Mouse (Mus musculus): Measurements from ENCODE around the gene Hoxc6. TPM values are rescaled to one million over a fixed set of nuclear protein-coding genes. Genes with fewer than 3 reads are reported as not detected.

Gene Hoxc6
- polyA plus RNA-seq, 1 experiment from 2014 or later: 10.9 TPM

GRCm38 (mm10) chr15:102956906-102957305 lies 41.2 kb upstream of the Hoxc6 start:
- under 1% methylated on average over 12 of the region's 12 CpGs for WGBS
- Histone ChIP-seq H3K4me3 (ENCODE audit: low read depth, low read length) (peak overlapping the region; percentile 45), H3K4me2 (ENCODE audit: low read depth, severe bottlenecking) (peak overlapping the region; percentile 68), H3K27me3 (ENCODE audit: control insufficient read depth, insufficient read depth, low read length) (peaks cover 51% of the 10 kb centered on the region), H3K36me3 (ENCODE audit: control insufficient read depth, insufficient read depth, low read length) (no peaks in the 10 kb centered on the region), H3K4me1 (ENCODE audit: control insufficient read depth, insufficient read depth, low read length) (peaks cover 29% of the 10 kb centered on the region), H3K27ac (replicated peaks; ENCODE audit: low read depth, low read length) (peak overlapping the region; percentile 63), H3K9me3 (ENCODE audit: control insufficient read depth, low read length) (no peaks in the 10 kb centered on the region), H3K9ac (ENCODE audit: low read length) (peak overlapping the region; percentile 94)
- ATAC-seq (ENCODE audit: insufficient number of reproducible peaks, low FRiP score, low TSS enrichment, low read depth) (no peak), DNase-seq (ENCODE audit: low spot score) (peak; percentile 62)

GRCm38 (mm10) chr15:102959663-102960191 lies 38.3 kb upstream of the Hoxc6 start:
- peak; percentile 78 for DNase-seq (ENCODE audit: low spot score)
- under 1% methylated on average over 13 of the region's 13 CpGs for WGBS
- peak overlapping the region; percentile 56 for H3K4me2 ChIP-seq (ENCODE audit: low read depth, severe bottlenecking)
- peak; percentile 76 for ATAC-seq (ENCODE audit: insufficient number of reproducible peaks, low FRiP score, low TSS enrichment, low read depth)
- no peaks in the 10 kb centered on the region for H3K9me3 ChIP-seq (ENCODE audit: control insufficient read depth, low read length)
- peak overlapping the region; percentile 95 for H3K27ac ChIP-seq (replicated peaks; ENCODE audit: low read depth, low read length)
- H3K4me3 ChIP-seq (ENCODE audit: low read depth, low read length): peak overlapping the region; percentile 20
- H3K36me3 ChIP-seq (ENCODE audit: control insufficient read depth, insufficient read depth, low read length): no peaks in the 10 kb centered on the region
- peaks cover 25% of the 10 kb centered on the region for H3K4me1 ChIP-seq (ENCODE audit: control insufficient read depth, insufficient read depth, low read length)
- peaks cover 45% of the 10 kb centered on the region for H3K27me3 ChIP-seq (ENCODE audit: control insufficient read depth, insufficient read depth, low read length)
- peak overlapping the region; percentile 61 for H3K9ac ChIP-seq (ENCODE audit: low read length)

DNA sequence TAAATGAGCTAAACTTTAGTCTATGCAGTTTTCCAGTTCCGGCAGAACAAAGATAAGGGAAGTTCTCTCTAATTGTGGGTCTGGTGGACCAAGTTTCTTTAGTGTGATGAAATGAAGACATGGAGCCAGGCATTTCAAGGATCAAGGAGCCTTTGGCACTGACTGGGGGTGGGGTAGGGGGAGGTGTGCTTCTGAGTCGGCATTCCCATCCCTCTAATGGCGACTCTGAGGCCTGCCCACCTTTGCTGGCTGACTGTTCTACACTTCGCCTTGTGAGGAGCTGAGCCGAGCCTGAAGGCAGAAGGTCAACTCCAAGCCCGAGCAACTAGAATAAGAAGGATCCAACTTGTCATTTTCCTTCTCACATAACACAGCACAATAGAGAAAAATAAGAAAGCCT lies 36.3 kb upstream of the Hoxc6 start:
- Histone ChIP-seq H3K4me1 (ENCODE audit: control insufficient read depth, insufficient read depth, low read length) (peaks cover 26% of the 10 kb centered on the region), H3K4me2 (ENCODE audit: low read depth, severe bottlenecking) (peak overlapping the region; percentile 56), H3K27ac (replicated peaks; ENCODE audit: low read depth, low read length) (peak overlapping the region; percentile 95), H3K36me3 (ENCODE audit: control insufficient read depth, insufficient read depth, low read length) (no peaks in the 10 kb centered on the region), H3K9ac (ENCODE audit: low read length) (peak overlapping the region; percentile 46), H3K27me3 (ENCODE audit: control insufficient read depth, insufficient read depth, low read length) (peaks cover 47% of the 10 kb centered on the region), H3K9me3 (ENCODE audit: control insufficient read depth, low read length) (no peaks in the 10 kb centered on the region), H3K4me3 (ENCODE audit: low read depth, low read length) (peak overlapping the region; percentile 5)
- 1% methylated on average over 6 of the region's 6 CpGs for WGBS
- ATAC-seq (ENCODE audit: insufficient number of reproducible peaks, low FRiP score, low TSS enrichment, low read depth) (no peak), DNase-seq (ENCODE audit: low spot score) (peak; percentile 72)

GRCm38 (mm10) chr15:102962492-102962891 lies 35.6 kb upstream of the Hoxc6 start:
- DNase-seq (ENCODE audit: low spot score) (peak; percentile 77), ATAC-seq (ENCODE audit: insufficient number of reproducible peaks, low FRiP score, low TSS enrichment, low read depth) (no peak)
- Histone ChIP-seq H3K4me1 (ENCODE audit: control insufficient read depth, insufficient read depth, low read length) (peaks cover 20% of the 10 kb centered on the region), H3K9me3 (ENCODE audit: control insufficient read depth, low read length) (no peaks in the 10 kb centered on the region), H3K4me2 (ENCODE audit: low read depth, severe bottlenecking) (peak overlapping the region; percentile 64), H3K36me3 (ENCODE audit: control insufficient read depth, insufficient read depth, low read length) (no peaks in the 10 kb centered on the region), H3K27me3 (ENCODE audit: control insufficient read depth, insufficient read depth, low read length) (peaks cover 46% of the 10 kb centered on the region), H3K27ac (replicated peaks; ENCODE audit: low read depth, low read length) (peak overlapping the region; percentile 85), H3K9ac (ENCODE audit: low read length) (peak overlapping the region; percentile 86), H3K4me3 (ENCODE audit: low read depth, low read length) (peak overlapping the region; percentile 55)
- WGBS: 2% methylated on average over 13 of the region's 13 CpGs

DNA sequence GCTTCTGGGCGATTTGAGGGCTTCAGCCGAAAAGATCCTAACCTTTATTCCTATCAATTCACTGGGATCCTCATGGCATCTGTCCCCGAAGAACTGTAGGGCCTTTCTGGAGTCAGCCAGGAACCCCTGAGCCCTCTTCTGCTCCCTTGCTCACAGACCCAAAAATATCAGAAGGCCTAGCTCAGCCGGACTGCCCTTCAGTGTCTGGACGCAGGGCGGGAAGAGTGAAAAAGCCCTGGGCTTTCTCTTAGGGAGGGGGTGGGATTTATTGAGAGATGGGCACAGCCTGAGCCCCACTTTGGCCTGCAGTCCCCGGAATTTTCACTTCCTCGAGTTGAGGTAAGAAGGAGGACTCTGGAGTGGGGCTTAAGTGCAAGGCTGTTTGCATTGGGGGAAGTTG lies 34.8 kb upstream of the Hoxc6 start:
- Histone ChIP-seq H3K27ac (replicated peaks; ENCODE audit: low read depth, low read length) (peak overlapping the region; percentile 85), H3K4me2 (ENCODE audit: low read depth, severe bottlenecking) (peak overlapping the region; percentile 64), H3K36me3 (ENCODE audit: control insufficient read depth, insufficient read depth, low read length) (no peaks in the 10 kb centered on the region), H3K4me3 (ENCODE audit: low read depth, low read length) (peak overlapping the region; percentile 55), H3K9me3 (ENCODE audit: control insufficient read depth, low read length) (no peaks in the 10 kb centered on the region), H3K27me3 (ENCODE audit: control insufficient read depth, insufficient read depth, low read length) (peaks cover 47% of the 10 kb centered on the region), H3K4me1 (ENCODE audit: control insufficient read depth, insufficient read depth, low read length) (peaks cover 15% of the 10 kb centered on the region), H3K9ac (ENCODE audit: low read length) (peak overlapping the region; percentile 86)
- 2% methylated on average over 8 of the region's 8 CpGs for WGBS
- DNase-seq (ENCODE audit: low spot score): no peak
- ATAC-seq (ENCODE audit: insufficient number of reproducible peaks, low FRiP score, low TSS enrichment, low read depth): no peak

GRCm38 (mm10) chr15:102963671-102964640 lies 34.1 kb upstream of the Hoxc6 start:
- Histone ChIP-seq H3K4me1 (ENCODE audit: control insufficient read depth, insufficient read depth, low read length) (peaks cover 14% of the 10 kb centered on the region; the same call in 1 of the 2 replicates), H3K27me3 (ENCODE audit: control insufficient read depth, insufficient read depth, low read length) (peaks cover 51% of the 10 kb centered on the region), H3K36me3 (ENCODE audit: control insufficient read depth, insufficient read depth, low read length) (no peaks in the 10 kb centered on the region), H3K4me3 (ENCODE audit: low read depth, low read length) (peak overlapping the region; percentile 55), H3K9me3 (ENCODE audit: control insufficient read depth, low read length) (no peaks in the 10 kb centered on the region), H3K4me2 (ENCODE audit: low read depth, severe bottlenecking) (peak overlapping the region; percentile 64), H3K9ac (ENCODE audit: low read length) (peak overlapping the region; percentile 86), H3K27ac (replicated peaks; ENCODE audit: low read depth, low read length) (peak overlapping the region; percentile 85)
- DNase-seq (ENCODE audit: low spot score) (peak; percentile 85), ATAC-seq (ENCODE audit: insufficient number of reproducible peaks, low FRiP score, low TSS enrichment, low read depth) (no peak)
- under 1% methylated on average over 28 of the region's 28 CpGs for WGBS

DNA sequence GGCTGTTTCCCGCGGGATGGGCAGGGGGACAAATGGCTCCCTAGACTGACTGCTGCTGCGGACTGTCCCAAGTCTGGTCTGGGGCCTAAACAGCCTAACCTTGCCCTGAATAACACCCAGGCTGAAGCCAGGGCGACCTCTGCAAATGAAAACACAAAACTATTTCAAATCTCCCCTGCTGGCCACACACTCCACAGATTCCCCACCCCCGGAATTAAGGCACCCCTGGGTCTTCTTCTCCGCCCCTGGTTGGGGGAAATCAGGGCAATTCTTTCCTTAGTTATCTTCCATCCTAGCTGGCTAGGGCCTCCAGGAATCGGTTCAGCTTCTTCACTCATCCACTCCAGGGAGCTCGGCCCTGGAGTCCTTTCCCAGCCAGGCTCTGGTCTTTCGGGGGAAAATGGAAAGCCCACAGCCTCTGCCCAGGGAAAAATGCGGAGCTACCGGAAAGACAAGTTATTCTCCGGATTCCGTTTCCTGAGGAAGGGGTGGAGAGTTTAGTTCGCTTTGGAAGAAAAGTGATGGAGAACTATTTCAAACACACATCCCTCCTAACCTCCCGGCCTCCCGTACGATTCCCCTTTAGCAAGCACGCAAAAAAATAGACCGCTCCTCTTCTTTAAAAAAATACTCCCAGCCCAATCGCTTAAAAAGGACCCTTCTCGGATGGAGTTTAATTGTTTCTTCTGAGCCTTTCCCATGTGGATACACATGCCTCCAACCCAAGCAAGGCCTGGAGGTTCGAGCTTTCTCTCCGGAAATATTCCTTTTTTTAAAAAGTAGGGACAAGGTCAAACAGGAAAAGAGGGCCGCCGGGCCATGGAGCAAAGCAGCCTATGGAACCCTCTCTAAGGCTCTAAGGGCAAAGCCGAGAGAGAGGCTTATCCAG lies 32.8 kb upstream of the Hoxc6 start:
- Histone ChIP-seq H3K4me2 (ENCODE audit: low read depth, severe bottlenecking) (peak overlapping the region; percentile 64), H3K9ac (ENCODE audit: low read length) (peak overlapping the region; percentile 86)
- DNase-seq (ENCODE audit: low spot score): peak; percentile 70

More for the DNA sequence above, 32.8 kb upstream of the Hoxc6 start:
- no peak for ATAC-seq (ENCODE audit: insufficient number of reproducible peaks, low FRiP score, low TSS enrichment, low read depth)
- H3K36me3 ChIP-seq (ENCODE audit: control insufficient read depth, insufficient read depth, low read length): no peaks in the 10 kb centered on the region
- H3K27me3 ChIP-seq (ENCODE audit: control insufficient read depth, insufficient read depth, low read length): peaks cover 53% of the 10 kb centered on the region
- WGBS: 2% methylated on average over 26 of the region's 26 CpGs
- H3K27ac ChIP-seq (replicated peaks; ENCODE audit: low read depth, low read length): peak overlapping the region; percentile 85
- H3K4me3 ChIP-seq (ENCODE audit: low read depth, low read length): peak overlapping the region; percentile 55
- H3K9me3 ChIP-seq (ENCODE audit: control insufficient read depth, low read length): no peaks in the 10 kb centered on the region
- H3K4me1 ChIP-seq (ENCODE audit: control insufficient read depth, insufficient read depth, low read length): peaks cover 13% of the 10 kb centered on the region; the same call in 1 of the 2 replicates

All from limb, embryonic 11.5 days (tissue).